7 mouse cellular contexts compared by ENCODE assay signal in the genomic region with DNA sequence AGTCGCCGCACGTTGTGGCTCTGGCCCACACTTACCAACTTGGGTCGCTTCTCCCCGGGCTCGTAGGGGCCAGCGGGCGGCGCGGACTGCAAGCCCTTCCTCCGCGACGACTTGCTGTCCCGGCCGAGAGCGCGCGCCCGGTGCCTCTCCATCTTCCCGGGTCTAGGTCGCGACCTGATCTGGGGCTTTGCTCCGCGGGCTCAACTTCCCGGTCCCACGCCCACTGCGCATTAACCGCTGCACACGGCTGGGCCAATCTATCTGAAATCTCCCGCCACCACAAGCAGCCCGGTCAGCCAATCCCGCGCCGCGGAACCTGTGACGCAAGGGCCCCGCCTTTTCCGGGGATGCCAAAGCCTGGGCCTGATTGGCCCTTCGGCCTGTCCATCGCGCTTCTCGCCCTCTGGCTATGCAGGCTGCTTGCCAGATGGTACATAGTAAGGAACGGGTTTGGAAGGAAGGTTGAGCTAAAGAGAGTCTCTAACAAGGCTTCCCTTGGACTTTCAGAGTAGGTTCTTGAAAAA. TPM values are rescaled to one million over a fixed set of nuclear protein-coding genes. Genes with fewer than 3 reads are reported as not detected.
DNase-seq lines count a peak whose midpoint lies in the region; ATAC-seq and TF ChIP-seq lines count a peak whose summit lies in the region.

Diaph3 (minus strand) TSS at position 273 of the 524 bp plus-strand sequence.

- H3K27me3 ChIP-seq in embryonic facial prominence, embryonic 10.5 days (replicated peaks; ENCODE audit: low read depth, poor library complexity, severe bottlenecking): no peaks in the 10 kb centered on the region
- H3K27me3 ChIP-seq in intestine, postnatal 0 days (replicated peaks; ENCODE audit: control insufficient read depth, insufficient read depth, low read length): no peaks in the 10 kb centered on the region
- no peaks in the 10 kb centered on the region for H3K27me3 ChIP-seq in midbrain, embryonic 12.5 days
- H3K27me3 ChIP-seq in small intestine, adult 2 months (ENCODE audit: control insufficient read depth, insufficient read depth, low read length): no peaks in the 10 kb centered on the region

- no peak; the same call in 1 of the 2 replicates for TF ChIP-seq POLR2A in small intestine, adult 2 months (IDR thresholded peaks at IDR 0.05; ENCODE audit: low read depth, low read length)

- peaks cover 14% of the 10 kb centered on the region for H3K4me1 ChIP-seq in embryonic facial prominence, embryonic 10.5 days
- H3K4me1 ChIP-seq in intestine, postnatal 0 days (replicated peaks; ENCODE audit: control insufficient read depth, insufficient read depth, low read length): no peaks in the 10 kb centered on the region
- H3K4me1 ChIP-seq in midbrain, embryonic 12.5 days: peaks cover 9% of the 10 kb centered on the region
- no peaks in the 10 kb centered on the region for H3K4me1 ChIP-seq in small intestine, adult 2 months (ENCODE audit: control insufficient read depth, insufficient read depth, insufficient read length, low read length)

- DNase-seq in adrenal gland, postnatal 10 days: peak; percentile 98
- DNase-seq in embryonic facial prominence, embryonic 10.5 days (ENCODE audit: low spot score): peak; percentile 99
- peak; percentile 56 for DNase-seq in gonadal fat pad, adult 2 months (ENCODE audit: low read depth)
- peak; percentile 98 for DNase-seq in left cerebral cortex, postnatal 4 days

- WGBS in embryonic facial prominence, embryonic 10.5 days: under 1% methylated on average over 43 of the region's 43 CpGs
- WGBS in intestine, postnatal 0 days: under 1% methylated on average over 43 of the region's 43 CpGs
- 0% methylated on average over 43 of the region's 43 CpGs for WGBS in midbrain, embryonic 12.5 days
- WGBS in small intestine, adult 2 months: under 1% methylated on average over 43 of the region's 43 CpGs

- H3K4me3 ChIP-seq in embryonic facial prominence, embryonic 10.5 days: peak within 1 kb of the TSS; percentile 87
- H3K4me3 ChIP-seq in intestine, postnatal 0 days (ENCODE audit: low read depth, low read length): peak within 1 kb of the TSS; percentile 89
- peak within 1 kb of the TSS; percentile 79 for H3K4me3 ChIP-seq in midbrain, embryonic 12.5 days
- H3K4me3 ChIP-seq in small intestine, adult 2 months (ENCODE audit: low read depth, low read length): peak within 1 kb of the TSS; percentile 90

- H3K4me2 ChIP-seq in intestine, postnatal 0 days (replicated peaks; ENCODE audit: low read depth): peak within 1 kb of the TSS; percentile 96
- H3K4me2 ChIP-seq in midbrain, embryonic 12.5 days (replicated peaks): peak within 1 kb of the TSS; percentile 87

- intact Hi-C loops in left cerebral cortex, postnatal 4 days (cut with DNase I): no loop called here

- TF ChIP-seq CTCF in intestine, postnatal 0 days (IDR thresholded peaks at IDR 0.05; ENCODE audit: low read depth): no peak
- TF ChIP-seq CTCF in small intestine, adult 2 months (IDR thresholded peaks at IDR 0.05; ENCODE audit: extremely low read depth, insufficient read length, insufficient replicate concordance, low read depth, low read length): no peak

- H3K27ac ChIP-seq in embryonic facial prominence, embryonic 10.5 days (replicated peaks): peak within 1 kb of the TSS; percentile 90
- H3K27ac ChIP-seq in intestine, postnatal 0 days (ENCODE audit: low read depth, low read length): peak within 1 kb of the TSS; percentile 58; the same call in 1 of the 2 replicates
- H3K27ac ChIP-seq in midbrain, embryonic 12.5 days (replicated peaks): no peak within 1 kb of the TSS
- peak within 1 kb of the TSS; percentile 29 for H3K27ac ChIP-seq in small intestine, adult 2 months (ENCODE audit: insufficient read depth, low read depth, low read length)

- H3K9ac ChIP-seq in intestine, postnatal 0 days (ENCODE audit: low read depth, low read length): peak within 1 kb of the TSS; percentile 43
- peak within 1 kb of the TSS; percentile 62 for H3K9ac ChIP-seq in midbrain, embryonic 12.5 days (replicated peaks)

- no peaks in the 10 kb centered on the region for H3K9me3 ChIP-seq in embryonic facial prominence, embryonic 10.5 days
- no peaks in the 10 kb centered on the region for H3K9me3 ChIP-seq in intestine, postnatal 0 days (ENCODE audit: control insufficient read depth)
- no peaks in the 10 kb centered on the region for H3K9me3 ChIP-seq in midbrain, embryonic 12.5 days

- peaks cover 16% of the 10 kb centered on the region for H3K36me3 ChIP-seq in embryonic facial prominence, embryonic 10.5 days (replicated peaks)
- no peaks in the 10 kb centered on the region for H3K36me3 ChIP-seq in intestine, postnatal 0 days (ENCODE audit: control insufficient read depth, insufficient read depth)
- no peaks in the 10 kb centered on the region for H3K36me3 ChIP-seq in midbrain, embryonic 12.5 days
- no peaks in the 10 kb centered on the region for H3K36me3 ChIP-seq in small intestine, adult 2 months (ENCODE audit: control insufficient read depth, insufficient read depth, low read length)

- ATAC-seq in intestine, postnatal 0 days: peak; percentile 100
- ATAC-seq in midbrain, embryonic 12.5 days (ENCODE audit: low FRiP score, low read depth): peak; percentile 100

RNA-seq across cellular contexts. Expression of gene Diaph3, which starts in this region (rescaled TPM):
- total RNA-seq in adrenal gland, postnatal 10 days (2021): 10 to 100 TPM in 1 of 2 experiments, 1 to 10 TPM in 1; 7.6 to 12.3 TPM
- 12.1 and 14.1 TPM in 2 replicates for polyA plus RNA-seq in embryonic facial prominence, embryonic 10.5 days (2016; fragmentation: Nextera tagmentation; extraction: Ambion mirVana)
- 0.41 and 0.46 TPM in 2 replicates for polyA plus RNA-seq in gonadal fat pad, adult 2 months (2012; rRNA removed)
- polyA plus RNA-seq in intestine, postnatal 0 days (2015; fragmentation: Nextera tagmentation; extraction: Ambion mirVana): 2.6 and 3.0 TPM in 2 replicates
- 1 to 10 TPM; 7.0 to 7.4 TPM for total RNA-seq in left cerebral cortex, postnatal 4 days (2021)
- polyA plus RNA-seq in midbrain, embryonic 12.5 days (2016; fragmentation: Nextera tagmentation; extraction: Ambion mirVana): 7.4 and 10.2 TPM in 2 replicates
- 0.10 and 0.29 TPM in 2 replicates for polyA plus RNA-seq in small intestine, adult 2 months (2012; rRNA removed)

Comparison
In these comparisons a context has a peak if more than half of its experiments do, and no peak if none do; other contexts are left out.
1. Peak in DNase-seq in gonadal fat pad, adult 2 months; RNA of the gene not detected or under 1 TPM.